Mouse (Mus musculus): Measurements from ENCODE around the gene Fam170b. TPM values are rescaled to one million over a fixed set of nuclear protein-coding genes. Genes with fewer than 3 reads are reported as not detected.

Gene Fam170b
- total and polyA plus RNA-seq, 3 experiments, result not detected

- no peaks in the 10 kb centered on the region for H3K79me2 ChIP-seq (ENCODE audit: control insufficient read depth, insufficient read depth, low read length, poor library complexity)
- H3K9me3 ChIP-seq (replicated peaks; ENCODE audit: insufficient read depth, low read length), result no peaks in the 10 kb centered on the region
- TF ChIP-seq MXI1 (IDR thresholded peaks at IDR 0.05; ENCODE audit: low read depth, low read length) (no peak), POLR2AphosphoS5 (IDR thresholded peaks at IDR 0.05; ENCODE audit: borderline replicate concordance, low read depth, low read length) (no peak), E2F4 (IDR thresholded peaks at IDR 0.05; ENCODE audit: borderline replicate concordance, low read depth, low read length) (no peak), CHD2 (IDR thresholded peaks at IDR 0.05; ENCODE audit: low read length) (no peak), GATA1 (IDR thresholded peaks at IDR 0.05; ENCODE audit: low read depth, low read length) (no peak), POLR2A (IDR thresholded peaks at IDR 0.05; ENCODE audit: control insufficient read depth in 1 of 2, insufficient read depth in 1 of 2, low read depth in 1 of 2, low read length in 2 of 2, poor library complexity in 1 of 2) (no peak), POLR2AphosphoS2 (IDR thresholded peaks at IDR 0.05; ENCODE audit: low read length) (no peak), EP300 (IDR thresholded peaks at IDR 0.05; ENCODE audit: low read depth in 1 of 2, low read length in 2 of 2) (no peak)
- DNase-seq (ENCODE audit: low read depth, low spot score), result no peak
- H3K4me3 ChIP-seq (ENCODE audit: control insufficient read depth in 1 of 2, insufficient read depth in 1 of 2, low read depth in 2 of 2, low read length in 2 of 2), result no peak overlapping the region
- H3K36me3 ChIP-seq (ENCODE audit: control insufficient read depth in 1 of 2, insufficient read depth in 2 of 2, low read length in 2 of 2), result no peaks in the 10 kb centered on the region
- H3K9ac ChIP-seq (ENCODE audit: control insufficient read depth, low read depth, low read length, poor library complexity, severe bottlenecking), result no peak overlapping the region
- H3K27me3 ChIP-seq (ENCODE audit: control insufficient read depth in 1 of 2, insufficient read depth in 2 of 2, low read length in 2 of 2), result no peaks in the 10 kb centered on the region
- H3K4me1 ChIP-seq (ENCODE audit: control insufficient read depth in 1 of 2, insufficient read depth in 2 of 2, low read length in 2 of 2), result no peaks in the 10 kb centered on the region
- H3K27ac ChIP-seq (ENCODE audit: control insufficient read depth, low read depth, low read length), result no peak overlapping the region
Measured at GRCm38 (mm10) chr14:32825426-32826032, 8.2 kb upstream of the Fam170b start.

GRCm38 (mm10) chr14:32827165-32827564 lies 6.6 kb upstream of the Fam170b start:
- H3K4me1 ChIP-seq (ENCODE audit: control insufficient read depth in 1 of 2, insufficient read depth in 2 of 2, low read length in 2 of 2), result no peaks in the 10 kb centered on the region
- no peaks in the 10 kb centered on the region for H3K9me3 ChIP-seq (replicated peaks; ENCODE audit: insufficient read depth, low read length)
- H3K36me3 ChIP-seq (ENCODE audit: control insufficient read depth in 1 of 2, insufficient read depth in 2 of 2, low read length in 2 of 2), result no peaks in the 10 kb centered on the region
- no peaks in the 10 kb centered on the region for H3K79me2 ChIP-seq (ENCODE audit: control insufficient read depth, insufficient read depth, low read length, poor library complexity)
- DNase-seq (ENCODE audit: low read depth, low spot score), result no peak
- no peaks in the 10 kb centered on the region for H3K27me3 ChIP-seq (ENCODE audit: control insufficient read depth in 1 of 2, insufficient read depth in 2 of 2, low read length in 2 of 2)
- no peak overlapping the region for H3K27ac ChIP-seq (ENCODE audit: control insufficient read depth, low read depth, low read length)
- H3K4me3 ChIP-seq (ENCODE audit: control insufficient read depth in 1 of 2, insufficient read depth in 1 of 2, low read depth in 2 of 2, low read length in 2 of 2), result no peak overlapping the region
- no peak overlapping the region for H3K9ac ChIP-seq (ENCODE audit: control insufficient read depth, low read depth, low read length, poor library complexity, severe bottlenecking)
- TF ChIP-seq GABPA (IDR thresholded peaks at IDR 0.05; ENCODE audit: low read depth, low read length) (no peak), BHLHE40 (IDR thresholded peaks at IDR 0.05; ENCODE audit: borderline replicate concordance, low read depth, low read length) (no peak), TBP (IDR thresholded peaks at IDR 0.05; ENCODE audit: low read depth, low read length) (no peak), ZC3H11A (IDR thresholded peaks at IDR 0.05; ENCODE audit: low read depth, low read length) (no peak), RAD21 (IDR thresholded peaks at IDR 0.05; ENCODE audit: low read depth, low read length) (no peak), MAX (IDR thresholded peaks at IDR 0.05; ENCODE audit: low read length) (no peak), CTCF (IDR thresholded peaks at IDR 0.05 in 2 of 3, conservative IDR thresholded peaks at IDR 0.05 in 1 of 3; ENCODE audit: control insufficient read depth in 1 of 3, insufficient read depth in 1 of 3, low read depth in 2 of 3, low read length in 3 of 3, poor library complexity in 1 of 3, severe bottlenecking in 1 of 3) (no peak)

All from MEL (cell line).